Mouse (Mus musculus): ENCODE results near the gene Nutm1. TPM values are rescaled to one million over a fixed set of nuclear protein-coding genes. Genes with fewer than 3 reads are reported as not detected.
A peak's percentile ranks its signal among the peaks of the same experiment; 100 is the strongest.

Gene Nutm1
- total and polyA plus RNA-seq, 3 experiments = 0.04 to 0.13 TPM; not detected in 1

DNA sequence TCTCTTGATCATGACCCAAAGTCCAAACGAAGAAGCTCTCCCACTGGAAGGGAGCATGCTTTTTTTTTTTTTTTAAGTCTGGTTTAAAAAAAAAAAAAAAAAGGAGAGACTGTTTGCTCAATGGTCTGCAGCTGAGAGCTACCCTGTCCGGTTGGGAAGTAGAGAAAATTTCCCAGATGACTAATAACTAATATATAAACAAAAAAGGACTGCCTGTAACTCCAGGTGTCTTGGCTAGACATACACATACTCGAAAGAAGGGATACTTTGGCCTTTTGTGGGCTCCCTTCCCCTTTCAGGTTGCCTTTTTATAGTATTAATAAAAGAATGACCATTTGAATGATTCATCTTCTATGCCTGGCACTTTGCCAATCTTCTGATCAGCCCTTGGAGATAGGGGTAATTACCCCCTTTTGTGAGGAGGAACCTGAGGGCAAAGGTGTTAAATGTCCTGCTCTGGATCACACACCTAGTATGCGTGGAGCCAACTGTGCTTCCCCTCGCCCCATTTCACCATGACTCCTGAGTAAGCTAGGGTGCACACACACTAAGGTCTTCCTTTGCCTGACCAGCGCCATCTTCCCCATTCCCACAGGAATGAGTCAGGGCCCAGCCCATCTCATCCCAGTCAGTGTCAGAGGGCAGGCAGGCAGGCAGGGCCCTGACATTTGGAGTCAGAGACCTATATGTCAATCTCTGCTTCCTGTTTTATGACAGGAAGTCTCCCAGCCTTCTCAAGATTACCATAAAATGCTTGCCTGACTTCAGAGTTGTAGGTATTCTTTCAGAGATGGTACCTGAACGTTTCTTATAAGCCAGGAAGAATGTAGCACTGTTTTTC lies 4.2 kb downstream of the Nutm1 start:
- TF ChIP-seq ZKSCAN1 (IDR thresholded peaks at IDR 0.05; ENCODE audit: low read depth, low read length) = no peak
- TF ChIP-seq TAL1 (IDR thresholded peaks at IDR 0.05; ENCODE audit: low read length) = no peak
- no peak for TF ChIP-seq KAT2A (conservative IDR thresholded peaks at IDR 0.05; ENCODE audit: low read depth, low read length)

DNA sequence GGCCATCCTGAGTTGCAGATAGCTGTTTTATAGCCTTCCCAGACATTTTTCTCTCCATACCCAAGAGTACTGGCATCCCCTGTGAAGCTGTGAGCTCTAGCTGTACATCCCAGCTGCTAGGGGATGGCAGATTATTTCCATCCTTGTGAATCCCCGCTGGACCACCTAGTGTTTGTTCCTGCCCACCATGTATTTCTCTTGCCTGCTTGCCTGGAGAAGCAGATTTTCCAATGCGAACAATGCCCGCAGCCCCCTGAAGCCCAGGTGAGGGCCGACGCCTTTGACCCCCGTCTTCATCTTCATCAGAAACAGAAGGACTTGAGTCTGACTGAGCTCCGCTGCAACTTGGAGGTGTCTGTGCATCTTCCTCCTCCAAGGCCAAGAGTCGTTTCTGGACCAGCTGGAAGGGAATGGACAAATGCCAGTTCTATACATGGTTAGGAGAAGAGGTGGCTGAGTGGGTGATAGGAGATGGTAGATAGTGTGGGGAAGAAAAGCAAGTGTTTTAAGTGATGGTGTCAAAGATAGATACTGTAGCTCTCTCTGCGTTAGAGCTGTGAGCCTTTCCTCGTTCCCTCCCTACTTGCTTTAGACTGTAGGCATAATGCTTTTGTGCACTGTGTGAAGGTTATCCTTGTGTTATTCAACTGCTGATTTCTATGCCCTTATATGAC lies 9.2 kb downstream of the Nutm1 start:
- no peaks in the 10 kb centered on the region for H3K36me3 ChIP-seq (ENCODE audit: control insufficient read depth in 1 of 2, insufficient read depth in 2 of 2, low read length in 2 of 2)

More for the DNA sequence above, 4.2 kb downstream of the Nutm1 start:
- Histone ChIP-seq H3K36me3 (ENCODE audit: control insufficient read depth in 1 of 2, insufficient read depth in 2 of 2, low read length in 2 of 2) (no peaks in the 10 kb centered on the region; a peak in 1 of 4 replicates), H3K79me2 (ENCODE audit: control insufficient read depth, insufficient read depth, low read length, poor library complexity) (no peaks in the 10 kb centered on the region), H3K4me3 (ENCODE audit: control insufficient read depth in 1 of 2, insufficient read depth in 1 of 2, low read depth in 2 of 2, low read length in 2 of 2) (no peak overlapping the region), H3K9ac (ENCODE audit: control insufficient read depth, low read depth, low read length, poor library complexity, severe bottlenecking) (no peak overlapping the region), H3K27me3 (ENCODE audit: control insufficient read depth in 1 of 2, insufficient read depth in 2 of 2, low read length in 2 of 2) (0 out of 4 replicates have a peak, but pooled peaks cover 0 to 1% of the 10 kb centered on the region in 2 experiments), H3K27ac (ENCODE audit: control insufficient read depth, low read depth, low read length) (no peak overlapping the region), H3K9me3 (replicated peaks; ENCODE audit: insufficient read depth, low read length) (no peaks in the 10 kb centered on the region), H3K4me1 (ENCODE audit: control insufficient read depth in 1 of 2, insufficient read depth in 2 of 2, low read length in 2 of 2) (0 out of 4 replicates have a peak, but pooled peaks cover 0 to 2% of the 10 kb centered on the region in 2 experiments)
- DNase-seq (ENCODE audit: low read depth, low spot score) = peak; percentile 35

DNA sequence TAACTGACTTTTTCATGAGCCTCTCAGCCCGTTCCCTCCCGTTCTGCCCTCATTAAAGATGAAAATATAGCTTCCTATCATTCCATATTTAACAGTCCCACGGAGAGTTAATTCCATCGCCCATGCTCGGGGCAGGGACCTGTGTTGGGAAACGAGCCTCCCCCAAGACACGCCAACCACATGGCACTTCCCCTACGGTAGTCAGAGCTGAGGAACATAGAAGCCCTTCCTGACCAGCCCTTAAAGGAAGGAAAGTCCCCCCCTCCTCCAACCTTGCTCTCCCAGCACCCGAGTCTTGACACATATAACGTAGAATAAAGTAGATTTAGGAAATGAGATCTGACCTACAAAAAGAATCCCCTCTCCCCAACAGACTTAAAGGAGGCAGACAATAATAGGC lies 11.8 kb downstream of the Nutm1 start:
- no peak for TF ChIP-seq TAL1 (IDR thresholded peaks at IDR 0.05; ENCODE audit: low read length)

More for the DNA sequence above, 9.2 kb downstream of the Nutm1 start:
- H3K9me3 ChIP-seq (replicated peaks; ENCODE audit: insufficient read depth, low read length) = no peaks in the 10 kb centered on the region
- TF ChIP-seq MXI1 (IDR thresholded peaks at IDR 0.05; ENCODE audit: low read depth, low read length) (no peak), ZMIZ1 (IDR thresholded peaks at IDR 0.05; ENCODE audit: low read depth, low read length) (no peak), ZC3H11A (IDR thresholded peaks at IDR 0.05; ENCODE audit: low read depth, low read length) (no peak), MAZ (IDR thresholded peaks at IDR 0.05; ENCODE audit: low read depth, low read length) (no peak), NELFE (IDR thresholded peaks at IDR 0.05; ENCODE audit: low read depth, low read length) (no peak), JUND (IDR thresholded peaks at IDR 0.05; ENCODE audit: low read depth, low read length) (no peak), ZNF384 (IDR thresholded peaks at IDR 0.05; ENCODE audit: low read depth, low read length) (no peak), SMC3 (IDR thresholded peaks at IDR 0.05; ENCODE audit: low read depth, low read length) (no peak), HCFC1 (IDR thresholded peaks at IDR 0.05; ENCODE audit: low read depth, low read length) (no peak), RAD21 (IDR thresholded peaks at IDR 0.05; ENCODE audit: low read depth, low read length) (no peak), RCOR1 (IDR thresholded peaks at IDR 0.05; ENCODE audit: low read depth, low read length) (no peak), ELF1 (IDR thresholded peaks at IDR 0.05; ENCODE audit: low read depth, low read length) (no peak), GATA1 (IDR thresholded peaks at IDR 0.05; ENCODE audit: low read depth, low read length) (no peak), POLR2AphosphoS2 (IDR thresholded peaks at IDR 0.05; ENCODE audit: low read length) (no peak)
- 0 out of 4 replicates have a peak, but pooled peaks cover 0 to 1% of the 10 kb centered on the region in 2 experiments for H3K27me3 ChIP-seq (ENCODE audit: control insufficient read depth in 1 of 2, insufficient read depth in 2 of 2, low read length in 2 of 2)
- H3K9ac ChIP-seq (ENCODE audit: control insufficient read depth, low read depth, low read length, poor library complexity, severe bottlenecking) = no peak overlapping the region
- no peak overlapping the region for H3K4me3 ChIP-seq (ENCODE audit: control insufficient read depth in 1 of 2, insufficient read depth in 1 of 2, low read depth in 2 of 2, low read length in 2 of 2)
- H3K27ac ChIP-seq (ENCODE audit: control insufficient read depth, low read depth, low read length) = no peak overlapping the region
- H3K79me2 ChIP-seq (ENCODE audit: control insufficient read depth, insufficient read depth, low read length, poor library complexity) = no peaks in the 10 kb centered on the region
- no peaks in the 10 kb centered on the region for H3K4me1 ChIP-seq (ENCODE audit: control insufficient read depth in 1 of 2, insufficient read depth in 2 of 2, low read length in 2 of 2)
- no peak for DNase-seq (ENCODE audit: low read depth, low spot score)

More for the DNA sequence above, 11.8 kb downstream of the Nutm1 start:
- no peaks in the 10 kb centered on the region for H3K27me3 ChIP-seq (ENCODE audit: control insufficient read depth in 1 of 2, insufficient read depth in 2 of 2, low read length in 2 of 2)
- H3K9me3 ChIP-seq (replicated peaks; ENCODE audit: insufficient read depth, low read length) = no peaks in the 10 kb centered on the region
- no peaks in the 10 kb centered on the region for H3K4me1 ChIP-seq (ENCODE audit: control insufficient read depth in 1 of 2, insufficient read depth in 2 of 2, low read length in 2 of 2)
- H3K27ac ChIP-seq (ENCODE audit: control insufficient read depth, low read depth, low read length) = no peak overlapping the region
- no peak for DNase-seq (ENCODE audit: low read depth, low spot score)
- H3K9ac ChIP-seq (ENCODE audit: control insufficient read depth, low read depth, low read length, poor library complexity, severe bottlenecking) = no peak overlapping the region
- no peak overlapping the region for H3K4me3 ChIP-seq (ENCODE audit: control insufficient read depth in 1 of 2, insufficient read depth in 1 of 2, low read depth in 2 of 2, low read length in 2 of 2)
- H3K79me2 ChIP-seq (ENCODE audit: control insufficient read depth, insufficient read depth, low read length, poor library complexity) = no peaks in the 10 kb centered on the region
- no peaks in the 10 kb centered on the region for H3K36me3 ChIP-seq (ENCODE audit: control insufficient read depth in 1 of 2, insufficient read depth in 2 of 2, low read length in 2 of 2)
